Mouse (Mus musculus): ENCODE results near the gene Tmf1. TPM values are rescaled to one million over a fixed set of nuclear protein-coding genes. Genes with fewer than 3 reads are reported as not detected.
A peak's percentile ranks its signal among the peaks of the same experiment; 100 is the strongest.

The Tmf1 gene
- polyA plus RNA-seq, 1 experiment from 2014 or later = 37.8 TPM

GRCm38 (mm10) chr6:97211981-97212380 lies 33.1 kb upstream of the Tmf1 start:
- peaks cover 23% of the 10 kb centered on the region for H3K4me1 ChIP-seq
- WGBS = 64% methylated on average over 12 of the region's 12 CpGs
- no peaks in the 10 kb centered on the region for H3K9me3 ChIP-seq (replicated peaks)
- no peak overlapping the region for H3K27ac ChIP-seq (replicated peaks)
- H3K27me3 ChIP-seq (replicated peaks) = no peaks in the 10 kb centered on the region
- H3K4me2 ChIP-seq = peak overlapping the region; percentile 75
- peaks cover 4% of the 10 kb centered on the region; the same call in 1 of the 2 replicates for H3K36me3 ChIP-seq
- peak overlapping the region; percentile 63 for H3K4me3 ChIP-seq (replicated peaks)
- ATAC-seq (ENCODE audit: low FRiP score) = no peak
- H3K9ac ChIP-seq (replicated peaks) = peak overlapping the region; percentile 30; the same call in 1 of the 2 replicates

DNA sequence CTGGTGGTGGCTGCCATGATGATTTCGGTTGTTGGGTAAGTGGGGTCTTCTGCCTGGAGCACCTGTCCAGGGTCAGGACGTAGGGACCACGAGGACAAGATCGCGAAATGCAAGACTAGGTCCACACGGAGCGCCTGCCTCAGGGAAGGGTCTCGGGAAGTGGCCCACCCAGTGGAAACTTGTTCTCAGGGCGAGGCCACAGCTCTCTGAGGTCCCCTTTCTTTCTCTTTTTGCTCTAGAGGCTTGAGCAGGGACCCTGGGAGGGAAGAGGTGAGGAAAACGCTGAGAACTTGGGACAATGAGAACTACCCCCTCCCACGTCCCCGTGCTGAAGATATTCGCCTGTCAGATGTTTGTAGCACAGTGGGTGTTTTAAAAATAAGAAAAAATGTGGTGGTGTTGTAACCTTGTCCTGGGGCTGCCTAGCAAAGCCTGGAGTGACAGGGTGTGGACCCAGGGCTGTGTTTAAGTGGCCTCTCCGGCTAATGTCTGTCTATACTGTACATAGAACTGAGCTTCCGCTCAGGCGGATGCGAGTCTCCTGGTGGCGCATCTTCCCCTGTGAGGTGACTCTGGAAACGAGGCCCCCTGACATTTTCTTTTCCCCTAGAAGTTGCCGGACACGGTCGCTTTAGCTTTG lies 32.2 kb upstream of the Tmf1 start:
- Histone ChIP-seq H3K4me2 (peak overlapping the region; percentile 75), H3K9ac (replicated peaks) (peak overlapping the region; percentile 77), H3K4me1 (peaks cover 23% of the 10 kb centered on the region), H3K27ac (replicated peaks) (peak overlapping the region; percentile 78), H3K36me3 (peaks cover 4% of the 10 kb centered on the region; the same call in 1 of the 2 replicates), H3K4me3 (replicated peaks) (peak overlapping the region; percentile 63), H3K9me3 (replicated peaks) (no peaks in the 10 kb centered on the region), H3K27me3 (replicated peaks) (no peaks in the 10 kb centered on the region)
- ATAC-seq (ENCODE audit: low FRiP score) = peak; percentile 62
- under 1% methylated on average over 22 of the region's 22 CpGs for WGBS

- peak within 1 kb of the TSS; percentile 75 for H3K4me2 ChIP-seq
- WGBS = 13% methylated on average over 32 of the region's 32 CpGs
- peak within 1 kb of the TSS; percentile 63 for H3K4me3 ChIP-seq (replicated peaks)
- peaks cover 2% of the 10 kb centered on the region; the same call in 1 of the 2 replicates for H3K36me3 ChIP-seq
- peak within 1 kb of the TSS; percentile 78 for H3K27ac ChIP-seq (replicated peaks)
- no peaks in the 10 kb centered on the region for H3K27me3 ChIP-seq (replicated peaks)
- H3K9ac ChIP-seq (replicated peaks) = peak within 1 kb of the TSS; percentile 77
- ATAC-seq (ENCODE audit: low FRiP score) = peak; percentile 76
- no peaks in the 10 kb centered on the region for H3K9me3 ChIP-seq (replicated peaks)
- H3K4me1 ChIP-seq = peaks cover 23% of the 10 kb centered on the region
Measured at GRCm38 (mm10) chr6:97210191-97210961, 31.5 kb upstream of the Tmf1 start, which contains the start of gene Arl6ip5. Arl6ip5 (plus strand) TSS chr6:97210689.

DNA sequence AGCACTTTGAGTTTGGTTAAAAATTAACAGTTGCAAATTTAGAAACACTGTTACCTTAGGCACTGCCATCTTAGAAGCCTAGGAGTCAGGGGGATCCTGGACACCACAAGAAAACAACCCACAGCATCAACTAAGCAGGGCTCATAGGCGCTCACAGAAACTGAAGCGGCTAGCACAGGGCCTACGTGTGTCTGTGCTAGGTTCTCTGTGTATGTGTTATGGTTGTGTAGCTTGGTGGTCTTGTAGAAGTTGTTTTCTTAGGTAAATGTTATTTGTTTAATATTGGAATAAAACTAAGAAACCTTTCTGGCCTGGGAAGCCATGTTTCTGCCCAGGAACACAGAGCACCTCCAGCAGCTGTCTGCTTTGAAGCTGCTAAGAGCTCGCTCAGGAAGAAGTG lies 30.8 kb upstream of the Tmf1 start:
- Histone ChIP-seq H3K27ac (replicated peaks) (no peak overlapping the region), H3K4me3 (replicated peaks) (no peak overlapping the region), H3K4me2 (no peak overlapping the region), H3K9ac (replicated peaks) (no peak overlapping the region), H3K36me3 (peaks cover 2% of the 10 kb centered on the region; the same call in 1 of the 2 replicates), H3K27me3 (replicated peaks) (no peaks in the 10 kb centered on the region), H3K9me3 (replicated peaks) (no peaks in the 10 kb centered on the region), H3K4me1 (peaks cover 23% of the 10 kb centered on the region)
- ATAC-seq (ENCODE audit: low FRiP score) = no peak
- 93% methylated on average over 4 of the region's 4 CpGs for WGBS

GRCm38 (mm10) chr6:97209201-97209600 lies 30.3 kb upstream of the Tmf1 start:
- Histone ChIP-seq H3K27ac (replicated peaks) (no peak overlapping the region), H3K36me3 (no peaks in the 10 kb centered on the region), H3K9me3 (replicated peaks) (no peaks in the 10 kb centered on the region), H3K4me1 (peaks cover 28% of the 10 kb centered on the region), H3K27me3 (replicated peaks) (no peaks in the 10 kb centered on the region), H3K4me3 (replicated peaks) (no peak overlapping the region), H3K4me2 (no peak overlapping the region), H3K9ac (replicated peaks) (no peak overlapping the region)
- ATAC-seq (ENCODE audit: low FRiP score) = no peak
- WGBS = 61% methylated on average over 3 of the region's 3 CpGs

- ATAC-seq (ENCODE audit: low FRiP score) = no peak
- Histone ChIP-seq H3K27ac (replicated peaks) (no peak overlapping the region), H3K9me3 (replicated peaks) (no peaks in the 10 kb centered on the region), H3K27me3 (replicated peaks) (no peaks in the 10 kb centered on the region), H3K4me3 (replicated peaks) (no peak overlapping the region), H3K9ac (replicated peaks) (no peak overlapping the region), H3K36me3 (no peaks in the 10 kb centered on the region), H3K4me1 (peaks cover 29% of the 10 kb centered on the region), H3K4me2 (no peak overlapping the region)
- 48% methylated on average over 3 of the region's 3 CpGs for WGBS
Measured at GRCm38 (mm10) chr6:97208406-97208805, 29.5 kb upstream of the Tmf1 start.

GRCm38 (mm10) chr6:97207085-97207484 lies 28.2 kb upstream of the Tmf1 start:
- Histone ChIP-seq H3K27me3 (replicated peaks) (no peaks in the 10 kb centered on the region), H3K4me3 (replicated peaks) (no peak overlapping the region), H3K4me1 (peaks cover 23% of the 10 kb centered on the region), H3K27ac (replicated peaks) (no peak overlapping the region), H3K4me2 (no peak overlapping the region), H3K9me3 (replicated peaks) (no peaks in the 10 kb centered on the region), H3K36me3 (no peaks in the 10 kb centered on the region), H3K9ac (replicated peaks) (no peak overlapping the region)
- 76% methylated on average over 4 of the region's 4 CpGs for WGBS
- ATAC-seq (ENCODE audit: low FRiP score) = no peak

- ATAC-seq (ENCODE audit: low FRiP score) = peak; percentile 97
- 1% methylated on average over 38 of the region's 38 CpGs for WGBS
- H3K27ac ChIP-seq (replicated peaks) = peak within 1 kb of the TSS; percentile 87
Measured at GRCm38 (mm10) chr6:97205439-97205885, 26.5 kb upstream of the Tmf1 start, which contains the start of gene Uba3. Uba3 (minus strand) TSS chr6:97205647.

DNA sequence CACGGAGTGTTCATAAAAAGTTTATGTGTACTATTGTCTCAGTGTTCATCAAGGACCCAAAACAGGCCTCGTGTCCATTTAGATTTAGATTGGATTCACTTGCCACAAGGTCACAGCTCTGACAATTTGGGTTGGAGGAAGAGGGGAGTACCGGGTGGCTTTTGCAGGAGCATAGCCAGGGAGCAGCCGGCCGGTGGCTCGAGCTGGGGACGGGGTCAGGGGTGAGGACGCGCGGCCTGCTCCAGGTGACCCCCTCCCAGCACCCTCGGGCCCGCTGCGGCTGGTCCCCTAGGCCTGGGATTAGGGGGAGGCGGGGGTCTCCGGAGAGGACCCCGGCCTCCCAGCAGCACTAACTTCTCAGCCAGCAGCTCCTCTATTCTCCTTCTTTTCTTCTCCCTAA lies 26.0 kb upstream of the Tmf1 start:
- no peaks in the 10 kb centered on the region for H3K27me3 ChIP-seq (replicated peaks)
- peak overlapping the region; percentile 86 for H3K9ac ChIP-seq (replicated peaks)
- under 1% methylated on average over 16 of the region's 16 CpGs for WGBS
- peaks cover 12% of the 10 kb centered on the region for H3K4me1 ChIP-seq
- H3K9me3 ChIP-seq (replicated peaks) = no peaks in the 10 kb centered on the region
- no peaks in the 10 kb centered on the region for H3K36me3 ChIP-seq
- H3K4me2 ChIP-seq = peak overlapping the region; percentile 59
- peak; percentile 57 for ATAC-seq (ENCODE audit: low FRiP score)
- H3K27ac ChIP-seq (replicated peaks) = peak overlapping the region; percentile 87
- H3K4me3 ChIP-seq (replicated peaks) = peak overlapping the region; percentile 75

More at GRCm38 (mm10) chr6:97205439-97205885, 26.5 kb upstream of the Tmf1 start, which contains the start of gene Uba3:
- Histone ChIP-seq H3K4me3 (replicated peaks) (peak within 1 kb of the TSS; percentile 75), H3K4me1 (peaks cover 12% of the 10 kb centered on the region), H3K36me3 (no peaks in the 10 kb centered on the region), H3K9ac (replicated peaks) (peak within 1 kb of the TSS; percentile 86), H3K4me2 (peak within 1 kb of the TSS; percentile 59), H3K9me3 (replicated peaks) (no peaks in the 10 kb centered on the region), H3K27me3 (replicated peaks) (no peaks in the 10 kb centered on the region)

DNA sequence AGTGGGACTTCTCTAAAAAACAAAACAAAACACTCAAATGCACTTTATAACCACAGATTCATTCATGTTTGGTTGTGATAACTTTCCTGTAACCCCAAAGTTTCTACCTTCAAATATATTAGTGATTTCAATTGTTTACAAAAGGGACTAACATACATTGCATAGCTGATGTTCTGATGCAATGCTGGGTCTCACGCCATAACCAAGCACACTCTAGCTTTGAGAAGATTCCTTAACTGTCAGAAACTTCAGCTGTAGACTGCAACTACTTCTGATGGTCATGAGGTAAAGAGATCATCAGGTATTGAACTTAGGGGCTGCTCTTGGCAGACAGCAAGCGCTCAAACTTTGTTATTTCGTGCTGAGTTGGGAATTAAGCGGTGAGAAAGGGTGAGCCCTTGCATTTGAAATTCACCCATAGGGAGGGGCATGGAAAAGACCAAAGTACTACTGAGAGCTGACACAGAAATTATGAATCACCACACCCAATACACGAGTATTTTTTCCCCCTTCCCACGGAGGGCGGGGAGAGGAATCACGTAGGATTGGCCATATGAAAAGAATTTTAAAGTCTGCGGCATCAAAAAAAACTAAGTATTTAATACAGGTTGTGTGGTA lies 25.4 kb upstream of the Tmf1 start:
- H3K36me3 ChIP-seq = no peaks in the 10 kb centered on the region
- H3K27ac ChIP-seq (replicated peaks) = no peak overlapping the region; the same call in 1 of the 2 replicates
- H3K4me1 ChIP-seq = peaks cover 12% of the 10 kb centered on the region
- peak overlapping the region; percentile 75 for H3K4me3 ChIP-seq (replicated peaks)
- no peaks in the 10 kb centered on the region for H3K9me3 ChIP-seq (replicated peaks)
- no peak for ATAC-seq (ENCODE audit: low FRiP score)
- peak overlapping the region; percentile 59 for H3K4me2 ChIP-seq
- peak overlapping the region; percentile 86 for H3K9ac ChIP-seq (replicated peaks)
- no peaks in the 10 kb centered on the region for H3K27me3 ChIP-seq (replicated peaks)
- WGBS = 18% methylated on average over 9 of the region's 9 CpGs

- Histone ChIP-seq H3K4me1 (peaks cover 12% of the 10 kb centered on the region), H3K4me3 (replicated peaks) (no peak overlapping the region), H3K36me3 (peaks cover 4% of the 10 kb centered on the region), H3K4me2 (no peak overlapping the region), H3K27ac (replicated peaks) (no peak overlapping the region), H3K9ac (replicated peaks) (no peak overlapping the region), H3K27me3 (replicated peaks) (no peaks in the 10 kb centered on the region), H3K9me3 (replicated peaks) (no peaks in the 10 kb centered on the region)
- no peak for ATAC-seq (ENCODE audit: low FRiP score)
- 96% methylated on average over 3 of the region's 3 CpGs for WGBS
Measured at GRCm38 (mm10) chr6:97202477-97202876, 23.6 kb upstream of the Tmf1 start.

Measured in neural tube, embryonic 15.5 days (tissue).